Mouse (Mus musculus): ENCODE data around the gene Hsf2. TPM values are rescaled to one million over a fixed set of nuclear protein-coding genes. Genes with fewer than 3 reads are reported as not detected.
A peak's percentile ranks its signal among the peaks of the same experiment; 100 is the strongest.

Gene Hsf2
- total RNA-seq (2014; rRNA removed) (30.5 and 33.0 TPM in 2 replicates), polyA plus RNA-seq (2012; rRNA removed) (6.3 and 6.7 TPM in 2 replicates)

- whole genome bisulfite sequencing = under 1% methylated on average over 52 of the region's 52 CpGs
- H3K9ac ChIP-seq (ENCODE audit: low read depth, low read length) = peak within 1 kb of the TSS; percentile 91
- H3K79me2 ChIP-seq (ENCODE audit: control insufficient read depth, insufficient read depth, low read length) = peaks cover 6% of the 10 kb centered on the region; the same call in 1 of the 2 replicates
- H3K36me3 ChIP-seq (ENCODE audit: control insufficient read depth, insufficient read depth, low read length) = no peaks in the 10 kb centered on the region
- DNase-seq (ENCODE audit: extremely low read depth, low read depth, low spot score) = peak; percentile 88
- peaks cover 16% of the 10 kb centered on the region for H3K4me1 ChIP-seq (ENCODE audit: control insufficient read depth, insufficient read depth, low read length)
- H3K27me3 ChIP-seq (ENCODE audit: control insufficient read depth, insufficient read depth, low read length) = no peaks in the 10 kb centered on the region
- TF ChIP-seq CTCF (IDR thresholded peaks at IDR 0.05; ENCODE audit: low read depth, low read length) (no peak), POLR2A (IDR thresholded peaks at IDR 0.05; ENCODE audit: extremely low read depth, insufficient read depth, low read length) (peak; percentile 75; the same call in 1 of the 2 replicates)
- peak within 1 kb of the TSS; percentile 76 for H3K4me3 ChIP-seq (ENCODE audit: insufficient read depth, low read depth, low read length)
- H3K27ac ChIP-seq (replicated peaks; ENCODE audit: insufficient read depth, low read depth, low read length) = peak within 1 kb of the TSS; percentile 77
These were observed at the start of gene Hsf2 for GRCm38 (mm10) chr10:57485908-57486541. Gene Hsf2, plus strand, starts transcription at chr10:57486385.

GRCm38 (mm10) chr10:57437898-57438297 is 48.3 kb upstream of the Hsf2 start:
- no peaks in the 10 kb centered on the region for H3K79me2 ChIP-seq (ENCODE audit: control insufficient read depth, insufficient read depth, low read length)
- WGBS = 72% methylated on average over 2 of the region's 2 CpGs
- H3K27ac ChIP-seq (replicated peaks; ENCODE audit: insufficient read depth, low read depth, low read length) = no peak overlapping the region
- no peaks in the 10 kb centered on the region for H3K36me3 ChIP-seq (ENCODE audit: control insufficient read depth, insufficient read depth, low read length)
- no peak for DNase-seq (ENCODE audit: extremely low read depth, low read depth, low spot score)
- no peaks in the 10 kb centered on the region for H3K4me1 ChIP-seq (ENCODE audit: control insufficient read depth, insufficient read depth, low read length)
- H3K9ac ChIP-seq (ENCODE audit: low read depth, low read length) = no peak overlapping the region
- no peaks in the 10 kb centered on the region for H3K27me3 ChIP-seq (ENCODE audit: control insufficient read depth, insufficient read depth, low read length)
- H3K4me3 ChIP-seq (ENCODE audit: insufficient read depth, low read depth, low read length) = no peak overlapping the region
- TF ChIP-seq CTCF (IDR thresholded peaks at IDR 0.05; ENCODE audit: low read depth, low read length) = no peak

- TF ChIP-seq CTCF (IDR thresholded peaks at IDR 0.05; ENCODE audit: low read depth, low read length) (no peak), POLR2A (IDR thresholded peaks at IDR 0.05; ENCODE audit: extremely low read depth, insufficient read depth, low read length) (no peak)
- Histone ChIP-seq H3K36me3 (ENCODE audit: control insufficient read depth, insufficient read depth, low read length) (no peaks in the 10 kb centered on the region), H3K27me3 (ENCODE audit: control insufficient read depth, insufficient read depth, low read length) (peaks cover 2% of the 10 kb centered on the region; the same call in 1 of the 2 replicates), H3K27ac (replicated peaks; ENCODE audit: insufficient read depth, low read depth, low read length) (no peak overlapping the region), H3K4me1 (ENCODE audit: control insufficient read depth, insufficient read depth, low read length) (no peaks in the 10 kb centered on the region), H3K4me3 (ENCODE audit: insufficient read depth, low read depth, low read length) (no peak overlapping the region), H3K9ac (ENCODE audit: low read depth, low read length) (no peak overlapping the region), H3K79me2 (ENCODE audit: control insufficient read depth, insufficient read depth, low read length) (no peaks in the 10 kb centered on the region)
- no peak for DNase-seq (ENCODE audit: extremely low read depth, low read depth, low spot score)
These were observed 45.1 kb upstream of the Hsf2 start for GRCm38 (mm10) chr10:57441049-57441448.

- DNase-seq (ENCODE audit: extremely low read depth, low read depth, low spot score) = no peak
- Histone ChIP-seq H3K27me3 (ENCODE audit: control insufficient read depth, insufficient read depth, low read length) (peaks cover 2% of the 10 kb centered on the region; the same call in 1 of the 2 replicates), H3K4me1 (ENCODE audit: control insufficient read depth, insufficient read depth, low read length) (no peaks in the 10 kb centered on the region), H3K36me3 (ENCODE audit: control insufficient read depth, insufficient read depth, low read length) (no peaks in the 10 kb centered on the region), H3K4me3 (ENCODE audit: insufficient read depth, low read depth, low read length) (no peak overlapping the region), H3K79me2 (ENCODE audit: control insufficient read depth, insufficient read depth, low read length) (no peaks in the 10 kb centered on the region), H3K27ac (replicated peaks; ENCODE audit: insufficient read depth, low read depth, low read length) (no peak overlapping the region), H3K9ac (ENCODE audit: low read depth, low read length) (no peak overlapping the region)
- 66% methylated on average over 8 of the region's 8 CpGs for WGBS
- TF ChIP-seq POLR2A (IDR thresholded peaks at IDR 0.05; ENCODE audit: extremely low read depth, insufficient read depth, low read length) (no peak), CTCF (IDR thresholded peaks at IDR 0.05; ENCODE audit: low read depth, low read length) (no peak)
These were observed 41.8 kb upstream of the Hsf2 start for GRCm38 (mm10) chr10:57444392-57444791.

GRCm38 (mm10) chr10:57445655-57446054 is 40.5 kb upstream of the Hsf2 start:
- H3K4me3 ChIP-seq (ENCODE audit: insufficient read depth, low read depth, low read length) = no peak overlapping the region
- 85% methylated on average over 1 of the region's 1 CpGs for WGBS
- no peaks in the 10 kb centered on the region for H3K36me3 ChIP-seq (ENCODE audit: control insufficient read depth, insufficient read depth, low read length)
- no peaks in the 10 kb centered on the region for H3K79me2 ChIP-seq (ENCODE audit: control insufficient read depth, insufficient read depth, low read length)
- DNase-seq (ENCODE audit: extremely low read depth, low read depth, low spot score) = no peak
- H3K27me3 ChIP-seq (ENCODE audit: control insufficient read depth, insufficient read depth, low read length) = peaks cover 2% of the 10 kb centered on the region; the same call in 1 of the 2 replicates
- TF ChIP-seq CTCF (IDR thresholded peaks at IDR 0.05; ENCODE audit: low read depth, low read length) (no peak), POLR2A (IDR thresholded peaks at IDR 0.05; ENCODE audit: extremely low read depth, insufficient read depth, low read length) (no peak)
- H3K4me1 ChIP-seq (ENCODE audit: control insufficient read depth, insufficient read depth, low read length) = no peaks in the 10 kb centered on the region
- no peak overlapping the region for H3K27ac ChIP-seq (replicated peaks; ENCODE audit: insufficient read depth, low read depth, low read length)
- H3K9ac ChIP-seq (ENCODE audit: low read depth, low read length) = no peak overlapping the region

GRCm38 (mm10) chr10:57447657-57448050 is 38.5 kb upstream of the Hsf2 start:
- Histone ChIP-seq H3K9ac (ENCODE audit: low read depth, low read length) (no peak overlapping the region), H3K27ac (replicated peaks; ENCODE audit: insufficient read depth, low read depth, low read length) (no peak overlapping the region), H3K79me2 (ENCODE audit: control insufficient read depth, insufficient read depth, low read length) (no peaks in the 10 kb centered on the region)

More at GRCm38 (mm10) chr10:57447657-57448050, 38.5 kb upstream of the Hsf2 start:
- peaks cover 2% of the 10 kb centered on the region; the same call in 1 of the 2 replicates for H3K27me3 ChIP-seq (ENCODE audit: control insufficient read depth, insufficient read depth, low read length)
- TF ChIP-seq CTCF (IDR thresholded peaks at IDR 0.05; ENCODE audit: low read depth, low read length) (no peak), POLR2A (IDR thresholded peaks at IDR 0.05; ENCODE audit: extremely low read depth, insufficient read depth, low read length) (no peak)
- no peaks in the 10 kb centered on the region for H3K4me1 ChIP-seq (ENCODE audit: control insufficient read depth, insufficient read depth, low read length)
- no peak overlapping the region for H3K4me3 ChIP-seq (ENCODE audit: insufficient read depth, low read depth, low read length)
- no peak for DNase-seq (ENCODE audit: extremely low read depth, low read depth, low spot score)
- no peaks in the 10 kb centered on the region for H3K36me3 ChIP-seq (ENCODE audit: control insufficient read depth, insufficient read depth, low read length)
